Mouse (Mus musculus) embryo, embryonic 10 days (tissue): ENCODE results near the gene Zar1l.
"Not testable (repeated sequence)": the region's sequence is repeated elsewhere in the genome, so short reads cannot be mapped to it uniquely, and the experiment has no call there.

Source experiments
- DNase-seq: peaks from one replicate; pipeline ENCODE4 v3.0.0-alpha.2; 2015; ENCODE audit warnings: low spot score

Gene Zar1l

GRCm38 (mm10) chr5:150518064-150518463 lies at the start of gene Zar1l:
Gene Zar1l, minus strand, starts transcription at chr5:150518164.
- DNase-seq = no peak

- no peak for DNase-seq
Observed at GRCm38 (mm10) chr5:150566971-150567370, 49.0 kb upstream of the Zar1l start.

GRCm38 (mm10) chr5:150566226-150566625 lies 48.3 kb upstream of the Zar1l start:
- DNase-seq = no peak

- no peak for DNase-seq
Observed at GRCm38 (mm10) chr5:150564426-150564825, 46.5 kb upstream of the Zar1l start.

- no peak for DNase-seq
Observed at GRCm38 (mm10) chr5:150561783-150562182, 43.8 kb upstream of the Zar1l start.

GRCm38 (mm10) chr5:150561376-150561775 lies 43.4 kb upstream of the Zar1l start:
- no peak for DNase-seq

GRCm38 (mm10) chr5:150560851-150561250 lies 42.9 kb upstream of the Zar1l start:
- no peak for DNase-seq

- no peak for DNase-seq
Observed at GRCm38 (mm10) chr5:150559519-150560103, 41.6 kb upstream of the Zar1l start.

GRCm38 (mm10) chr5:150551637-150552036 lies 33.7 kb upstream of the Zar1l start:
- no peak for DNase-seq

GRCm38 (mm10) chr5:150543184-150543583 lies 25.2 kb upstream of the Zar1l start:
- DNase-seq = no peak

- DNase-seq = no peak
Observed at GRCm38 (mm10) chr5:150541302-150541701, 23.3 kb upstream of the Zar1l start.

- no peak for DNase-seq
Observed at GRCm38 (mm10) chr5:150525239-150525638, 7.3 kb upstream of the Zar1l start.

GRCm38 (mm10) chr5:150522867-150523234 lies 4.9 kb upstream of the Zar1l start:
- no peak for DNase-seq

GRCm38 (mm10) chr5:150521937-150522866 lies 4.2 kb upstream of the Zar1l start, which contains the start of gene Brca2:
Gene Brca2, plus strand, starts transcription at chr5:150522630.
- DNase-seq = peak; percentile 93

- DNase-seq = no peak
Observed at GRCm38 (mm10) chr5:150519551-150519950, 1.6 kb upstream of the Zar1l start.

- DNase-seq = no peak
Observed at GRCm38 (mm10) chr5:150514027-150514426, 3.9 kb downstream of the Zar1l start.

GRCm38 (mm10) chr5:150513264-150513663 lies 4.7 kb downstream of the Zar1l start:
- DNase-seq = no peak

- DNase-seq = no peak
Observed at GRCm38 (mm10) chr5:150510451-150511225, 7.3 kb downstream of the Zar1l start.

- DNase-seq = peak; percentile 45
Observed at GRCm38 (mm10) chr5:150495792-150496191, 22.2 kb downstream of the Zar1l start.

GRCm38 (mm10) chr5:150491573-150492173 lies 26.3 kb downstream of the Zar1l start:
- not testable (repeated sequence) for DNase-seq

GRCm38 (mm10) chr5:150490821-150491220 lies 27.1 kb downstream of the Zar1l start:
- no peak for DNase-seq

GRCm38 (mm10) chr5:150490285-150490684 lies 27.7 kb downstream of the Zar1l start:
- DNase-seq = no peak
